Mouse (Mus musculus) liver, embryonic 14.5 days (tissue): ENCODE results near the gene Pdk2. TPM values are rescaled to one million over a fixed set of nuclear protein-coding genes. Genes with fewer than 3 reads are reported as not detected.

Experiments used
- ATAC-seq: fragments of 200-750 bp; cut with Nextera tagmentation; 2 replicates; pipeline ENCODE4 v1.8.0; 2017; ENCODE audit warnings: moderate number of reproducible peaks, mild to moderate bottlenecking, moderate library complexity; ENCODE audit not compliant: insufficient read depth
- DNase-seq, 3 experiments: peaks; one replicate each; pipeline ENCODE4 v3.0.0-alpha.2; 2012 to 2013; ENCODE audit warnings: low read depth in 3 of 3, low spot score in 3 of 3
- H3K27ac ChIP-seq: fragments of 300-500 bp; sonication (generic); 2 replicates; pipeline ENCODE4 v1.5.1; 2014; ENCODE audit warnings: moderate library complexity, mild to moderate bottlenecking, control low read depth, inconsistent platforms
- H3K27me3 ChIP-seq: fragments of 300-500 bp; sonication (generic); 2 replicates; pipeline ENCODE4 v1.6.1; 2014; ENCODE audit warnings: mild to moderate bottlenecking, low read length, moderate library complexity; ENCODE audit not compliant: control insufficient read depth, insufficient read depth
- H3K36me3 ChIP-seq: fragments of 300-500 bp; sonication (generic); replicated peaks from 2 replicates; pipeline ENCODE4 v1.6.1; 2014; ENCODE audit warnings: low read depth; ENCODE audit not compliant: control insufficient read depth, insufficient read depth
- H3K4me1 ChIP-seq, 2 experiments: fragments of 200-500 bp in 1 of 2; fragments of 300-500 bp in 1 of 2; sonication (generic) in 1 of 2; replicated peaks; 2 replicates each; pipeline ENCODE4 v1.6.1; 2012 to 2014; ENCODE audit warnings: antibody characterized with exemption in 1 of 2, inconsistent platforms in 1 of 2, low read length in 1 of 2; ENCODE audit not compliant: control insufficient read depth in 2 of 2, insufficient read depth in 2 of 2
- H3K4me2 ChIP-seq: fragments of 300-500 bp; sonication (generic); 2 replicates; pipeline ENCODE4 v1.6.1; 2014; ENCODE audit warnings: low read depth, mild to moderate bottlenecking, control low read depth, moderate library complexity
- H3K4me3 ChIP-seq, 2 experiments: fragments of 200-500 bp in 1 of 2; fragments of 300-500 bp in 1 of 2; sonication (generic) in 1 of 2; 2 replicates each; pipeline ENCODE4 v1.5.1; 2012 to 2014; ENCODE audit warnings: low read depth in 2 of 2, low read length in 2 of 2, mild to moderate bottlenecking in 2 of 2, control low read depth in 1 of 2, inconsistent platforms in 1 of 2, moderate library complexity in 1 of 2; ENCODE audit not compliant: insufficient read depth in 1 of 2
- H3K9ac ChIP-seq: fragments of 300-500 bp; sonication (generic); replicated peaks from 2 replicates; pipeline ENCODE4 v1.6.1; 2014; ENCODE audit warnings: mild to moderate bottlenecking, control low read depth, moderate library complexity
- H3K9me3 ChIP-seq: fragments of 300-500 bp; sonication (generic); 2 replicates; pipeline ENCODE4 v1.6.1; 2016; ENCODE audit warnings: low read length, mixed read lengths; ENCODE audit not compliant: control insufficient read depth
- CTCF ChIP-seq: IDR thresholded peaks from 2 replicates; pipeline ENCODE4 v1.5.1; 2016; ENCODE audit warnings: antibody characterized with exemption, low read depth, control low read depth
- EP300 ChIP-seq: IDR thresholded peaks from 2 replicates; pipeline ENCODE4 v1.6.1; 2016; ENCODE audit warnings: antibody characterized with exemption, low read depth
- WGBS: fragments of 180-500 bp; shearing (Covaris S2); extraction: QIAGEN DNeasy Blood & Tissue Kit; methylation state at CpG from one replicate; pipeline ENCODE4 v1.1.7; 2014; ENCODE audit not compliant: insufficient replicate concordance; 5-methylcytosine and 5-hydroxymethylcytosine counted together
- polyA plus RNA-seq, 2 experiments: library from polyadenylated mRNA; depleted of rRNA in 1 of 2; stranded (reverse) in 1 of 2; unstranded in 1 of 2; fragments of >200 nt; fragmentation: Nextera tagmentation in 1 of 2; extraction: Ambion mirVana in 1 of 2; gene quantifications; 2 replicates each; pipeline versions ENCODE4 v1.2.1 to v1.2.3; 2012 to 2014

Gene Pdk2
- polyA plus RNA-seq, 2 experiments: 3.5 to 7.0 TPM

DNA sequence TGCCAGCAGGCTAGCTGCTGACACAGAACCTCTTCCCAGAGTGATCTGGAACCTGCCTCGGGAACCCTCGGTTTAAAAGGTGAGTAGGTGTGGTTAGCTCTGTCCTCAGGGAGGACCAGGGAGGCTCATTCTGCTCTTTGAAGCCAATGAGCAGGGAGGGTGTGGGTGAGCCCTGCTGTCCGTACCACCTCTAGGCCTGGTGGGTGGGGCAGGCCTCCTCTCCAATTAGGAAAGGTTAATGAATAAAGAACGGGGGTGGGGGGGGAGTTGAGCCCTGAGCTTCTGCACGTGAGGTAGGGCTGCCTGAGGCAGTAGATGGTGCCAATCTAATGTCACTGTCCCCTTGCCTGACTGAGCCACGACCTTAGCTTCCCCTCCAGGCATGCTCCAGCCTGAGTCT is 8.2 kb downstream of the Pdk2 start:
- no peak overlapping the region for H3K9ac ChIP-seq
- no peak for TF ChIP-seq CTCF
- TF ChIP-seq EP300: no peak
- DNase-seq (no peak), ATAC-seq (peak; percentile 22; the same call in 1 of the 2 replicates)
- H3K27me3 ChIP-seq: no peaks in the 10 kb centered on the region
- no peaks in the 10 kb centered on the region for H3K36me3 ChIP-seq
- 32% methylated on average over 6 of the region's 6 CpGs for WGBS
- no peak overlapping the region for H3K4me3 ChIP-seq
- no peaks in the 10 kb centered on the region for H3K4me1 ChIP-seq
- H3K9me3 ChIP-seq: no peaks in the 10 kb centered on the region
- H3K4me2 ChIP-seq: no peak overlapping the region
- no peak overlapping the region for H3K27ac ChIP-seq

DNA sequence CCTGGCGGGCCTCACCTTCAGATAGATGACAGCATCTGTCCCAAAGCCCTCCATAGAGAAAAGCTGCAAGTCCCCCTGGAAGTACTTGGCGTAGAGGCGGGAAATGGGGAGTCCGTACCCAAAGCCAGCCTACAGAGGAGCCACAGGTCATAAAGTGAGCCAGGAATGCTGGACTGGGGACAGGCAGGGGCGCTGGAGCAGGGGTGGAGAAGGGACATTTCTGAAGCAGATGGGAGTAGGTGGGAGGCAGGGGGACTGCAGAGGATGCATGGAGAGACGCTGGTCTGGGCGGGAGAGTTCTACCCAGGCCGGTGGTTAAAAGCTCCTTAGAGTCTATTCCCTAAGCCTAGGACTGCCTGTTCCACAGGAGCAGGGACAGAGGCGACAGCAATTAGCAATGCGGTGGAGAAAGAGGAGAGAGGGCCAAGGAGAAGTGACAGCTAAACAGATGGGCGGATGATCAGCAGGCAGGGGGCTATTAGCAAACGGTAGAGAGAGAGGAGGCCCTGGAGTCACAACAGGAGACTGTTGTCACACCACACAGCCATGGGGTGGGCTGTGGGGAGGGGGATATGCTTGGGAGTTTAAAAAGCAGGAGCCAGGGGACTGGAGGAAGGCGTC is 13.2 kb downstream of the Pdk2 start:
- no peaks in the 10 kb centered on the region for H3K9me3 ChIP-seq
- no peak overlapping the region for H3K4me3 ChIP-seq
- TF ChIP-seq CTCF (no peak), EP300 (no peak)
- 46% methylated on average over 13 of the region's 13 CpGs for WGBS
- no peak overlapping the region for H3K27ac ChIP-seq
- no peak overlapping the region for H3K4me2 ChIP-seq
- peaks cover 20% of the 10 kb centered on the region for H3K36me3 ChIP-seq
- H3K9ac ChIP-seq: no peak overlapping the region
- H3K4me1 ChIP-seq: no peaks in the 10 kb centered on the region
- no peak for ATAC-seq
- DNase-seq: no peak
- no peaks in the 10 kb centered on the region for H3K27me3 ChIP-seq

DNA sequence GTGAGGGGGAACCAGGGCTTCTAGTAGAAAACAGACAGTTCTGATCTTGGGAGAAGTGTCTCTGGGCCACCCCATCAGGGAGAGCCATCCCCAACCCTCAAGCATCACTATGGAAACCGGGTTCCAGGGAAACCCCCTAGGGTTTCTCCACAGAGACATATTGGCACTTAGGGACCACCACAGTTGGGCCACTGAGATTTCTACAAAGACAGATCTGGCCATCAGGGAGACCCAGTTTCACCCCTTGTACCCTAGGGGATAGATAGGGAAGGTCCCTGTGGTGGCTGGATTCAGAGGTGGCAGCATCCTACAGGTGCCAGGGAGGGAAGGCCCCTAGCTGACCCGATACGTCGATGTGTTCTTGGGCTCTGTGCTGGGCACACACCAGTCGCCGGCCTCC is 14.3 kb downstream of the Pdk2 start:
- no peak overlapping the region for H3K4me2 ChIP-seq
- no peaks in the 10 kb centered on the region for H3K27me3 ChIP-seq
- H3K9me3 ChIP-seq: no peaks in the 10 kb centered on the region
- no peak overlapping the region for H3K4me3 ChIP-seq
- H3K9ac ChIP-seq: no peak overlapping the region
- ATAC-seq (no peak), DNase-seq (no peak)
- peaks cover 31% of the 10 kb centered on the region for H3K36me3 ChIP-seq
- no peaks in the 10 kb centered on the region; a peak in 1 of 4 replicates for H3K4me1 ChIP-seq
- TF ChIP-seq CTCF (no peak), EP300 (no peak)
- H3K27ac ChIP-seq: no peak overlapping the region
- WGBS: 84% methylated on average over 6 of the region's 6 CpGs

DNA sequence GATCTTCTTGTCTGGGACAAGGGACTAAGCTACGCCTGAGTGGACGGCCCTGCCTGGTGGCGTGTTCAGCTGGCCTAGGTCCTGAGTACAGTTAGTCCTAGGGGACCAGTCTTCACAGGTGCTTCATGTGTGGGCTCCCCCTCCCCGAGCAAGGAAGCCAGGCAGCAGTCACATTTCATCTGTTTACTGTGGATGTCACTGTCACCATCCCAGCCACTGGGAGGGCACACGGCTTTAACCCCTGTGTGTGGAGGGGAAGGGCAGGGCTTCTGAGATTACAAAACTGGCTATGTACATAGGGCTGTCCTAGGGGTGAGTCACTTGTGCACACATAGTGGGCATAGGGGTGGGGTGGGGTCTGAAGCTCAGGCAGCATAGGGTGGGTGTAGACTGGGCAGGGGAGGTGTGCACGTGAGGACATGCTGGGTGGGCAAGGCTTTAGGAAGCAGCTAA is 15.0 kb downstream of the Pdk2 start:
- DNase-seq (no peak), ATAC-seq (peak; percentile 48)
- Histone ChIP-seq H3K27me3 (no peaks in the 10 kb centered on the region), H3K4me3 (no peak overlapping the region), H3K4me2 (no peak overlapping the region), H3K9ac (no peak overlapping the region), H3K36me3 (peaks cover 38% of the 10 kb centered on the region), H3K9me3 (no peaks in the 10 kb centered on the region), H3K27ac (no peak overlapping the region), H3K4me1 (no peaks in the 10 kb centered on the region; a peak in 1 of 4 replicates)
- TF ChIP-seq CTCF: no peak
- TF ChIP-seq EP300: no peak
- 65% methylated on average over 6 of the region's 6 CpGs for WGBS

DNA sequence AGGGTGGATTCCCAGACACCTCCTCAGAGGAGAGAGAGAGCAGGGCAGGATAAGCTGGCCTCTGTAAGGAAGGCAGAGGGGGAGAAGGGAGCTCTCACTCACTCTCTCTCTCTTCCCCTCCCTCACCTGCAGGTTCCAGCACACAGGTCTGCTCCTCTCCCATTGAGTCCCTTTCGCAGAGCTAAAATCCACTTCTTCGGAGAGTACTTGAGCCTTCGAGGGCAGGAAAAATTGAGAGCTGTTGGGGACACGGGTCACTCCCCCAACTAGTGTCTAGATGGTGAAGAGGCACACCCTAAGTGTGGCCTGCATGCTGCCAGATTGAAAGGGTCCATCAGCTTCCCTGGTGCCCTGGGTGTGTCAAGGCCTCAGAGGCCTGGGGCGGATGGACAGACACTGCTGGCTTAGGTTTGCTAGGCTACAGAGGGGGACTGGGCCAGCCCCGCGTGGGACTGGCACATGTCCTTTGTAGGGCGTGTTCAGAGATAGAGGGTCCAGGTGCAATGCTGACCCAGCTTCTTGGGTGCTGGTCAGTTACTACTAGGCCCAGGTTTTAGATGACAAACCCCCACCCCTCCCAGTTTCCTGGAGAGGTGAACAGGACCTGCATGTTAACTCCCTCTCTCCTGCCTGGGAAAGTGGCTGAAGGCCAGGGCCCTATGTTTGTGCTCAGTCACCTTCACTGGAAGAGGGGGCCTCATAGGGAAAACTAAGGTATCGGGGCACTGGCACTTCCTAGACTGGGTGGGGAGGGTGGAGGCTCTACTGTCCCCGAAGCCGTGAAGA is 15.7 kb downstream of the Pdk2 start:
- Histone ChIP-seq H3K27ac (no peak overlapping the region), H3K27me3 (no peaks in the 10 kb centered on the region), H3K9me3 (no peaks in the 10 kb centered on the region), H3K4me2 (no peak overlapping the region), H3K4me3 (no peak overlapping the region), H3K9ac (no peak overlapping the region), H3K36me3 (peaks cover 45% of the 10 kb centered on the region), H3K4me1 (no peaks in the 10 kb centered on the region; a peak in 1 of 4 replicates)
- TF ChIP-seq EP300 (no peak), CTCF (no peak)
- 78% methylated on average over 11 of the region's 11 CpGs for WGBS
- no peak for DNase-seq
- ATAC-seq: peak; percentile 1; the same call in 1 of the 2 replicates
